Mouse (Mus musculus): ENCODE data around the gene Abraxas1. TPM values are rescaled to one million over a fixed set of nuclear protein-coding genes. Genes with fewer than 3 reads are reported as not detected.

Abraxas1 gene
- polyA plus RNA-seq, 1 experiment from 2014 or later = 17.2 TPM

DNA sequence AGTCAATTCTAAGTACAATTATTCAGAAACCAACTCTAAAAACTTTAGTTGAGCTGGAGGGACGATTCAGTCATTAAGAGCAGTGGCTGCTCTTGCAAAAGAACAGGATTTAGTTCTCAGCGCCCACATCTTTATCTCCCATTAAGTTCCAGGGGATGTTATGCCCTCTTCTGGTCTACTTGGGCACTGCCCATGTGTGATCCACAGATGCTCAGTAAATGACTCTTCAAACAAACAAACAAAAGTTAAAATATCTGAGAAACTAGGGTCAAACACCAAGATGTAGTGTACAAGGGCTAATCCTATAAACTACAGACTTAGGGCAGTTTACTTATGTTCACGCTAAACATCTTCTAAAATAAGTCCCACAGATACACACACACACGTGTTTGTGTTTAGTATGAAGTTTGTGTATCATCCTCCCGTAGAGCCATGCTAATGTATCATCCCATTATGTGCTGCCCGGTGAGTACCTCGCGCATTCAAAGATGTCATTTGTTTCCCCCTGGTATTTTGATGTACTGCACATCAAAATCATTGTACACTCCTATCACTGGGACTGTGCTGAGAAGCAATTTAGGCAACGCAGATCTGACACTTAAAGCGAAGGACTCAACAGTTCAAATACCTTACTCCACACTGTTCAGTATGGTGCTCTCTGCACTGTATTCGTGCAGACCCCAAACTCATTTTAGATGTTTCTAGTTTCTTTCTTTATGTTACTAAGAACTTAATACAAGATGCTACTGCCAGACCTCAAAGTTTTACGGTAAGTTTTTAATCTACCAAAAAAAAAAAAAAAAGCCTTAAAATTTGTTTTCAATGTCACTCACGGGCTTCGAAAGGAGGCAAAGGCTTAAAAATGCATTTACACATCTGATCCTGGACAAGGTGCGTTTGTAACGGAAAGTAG is 941 bp downstream of the Abraxas1 start:
- no peak for DNase-seq (ENCODE audit: low spot score)

GRCm38 (mm10) chr5:100818341-100818740 is 2.4 kb downstream of the Abraxas1 start:
- no peak overlapping the region for H3K9ac ChIP-seq (ENCODE audit: low read depth, low read length)
- 0 out of 2 replicates have a peak, but pooled peaks cover 17% of the 10 kb centered on the region for H3K36me3 ChIP-seq (ENCODE audit: control insufficient read depth, insufficient read depth, low read length)
- peaks cover 4% of the 10 kb centered on the region; the same call in 1 of the 2 replicates for H3K4me1 ChIP-seq (ENCODE audit: control insufficient read depth, insufficient read depth, low read length)
- H3K4me3 ChIP-seq (ENCODE audit: low read depth, low read length) = no peak overlapping the region
- no peaks in the 10 kb centered on the region for H3K9me3 ChIP-seq (ENCODE audit: control insufficient read depth, low read length)
- H3K27ac ChIP-seq (replicated peaks; ENCODE audit: low read depth, low read length) = no peak overlapping the region
- DNase-seq (ENCODE audit: low spot score) (no peak), ATAC-seq (ENCODE audit: low read depth) (no peak)
- H3K27me3 ChIP-seq (replicated peaks; ENCODE audit: control insufficient read depth, insufficient read depth, low read length) = no peaks in the 10 kb centered on the region
- 58% methylated on average over 4 of the region's 4 CpGs for WGBS
- no peak overlapping the region for H3K4me2 ChIP-seq (ENCODE audit: low read depth, low read length)

More for the DNA sequence above, 941 bp downstream of the Abraxas1 start:
- peaks cover 4% of the 10 kb centered on the region; the same call in 1 of the 2 replicates for H3K4me1 ChIP-seq (ENCODE audit: control insufficient read depth, insufficient read depth, low read length)
- no peaks in the 10 kb centered on the region for H3K27me3 ChIP-seq (replicated peaks; ENCODE audit: control insufficient read depth, insufficient read depth, low read length)
- peak overlapping the region; percentile 91 for H3K4me3 ChIP-seq (ENCODE audit: low read depth, low read length)
- ATAC-seq (ENCODE audit: low read depth) = no peak
- H3K9ac ChIP-seq (ENCODE audit: low read depth, low read length) = peak overlapping the region; percentile 98
- H3K4me2 ChIP-seq (ENCODE audit: low read depth, low read length) = peak overlapping the region; percentile 87
- H3K27ac ChIP-seq (replicated peaks; ENCODE audit: low read depth, low read length) = peak overlapping the region; percentile 86; the same call in 1 of the 2 replicates
- 25% methylated on average over 16 of the region's 16 CpGs for WGBS
- H3K9me3 ChIP-seq (ENCODE audit: control insufficient read depth, low read length) = no peaks in the 10 kb centered on the region
- 0 out of 2 replicates have a peak, but pooled peaks cover 13% of the 10 kb centered on the region for H3K36me3 ChIP-seq (ENCODE audit: control insufficient read depth, insufficient read depth, low read length)

DNA sequence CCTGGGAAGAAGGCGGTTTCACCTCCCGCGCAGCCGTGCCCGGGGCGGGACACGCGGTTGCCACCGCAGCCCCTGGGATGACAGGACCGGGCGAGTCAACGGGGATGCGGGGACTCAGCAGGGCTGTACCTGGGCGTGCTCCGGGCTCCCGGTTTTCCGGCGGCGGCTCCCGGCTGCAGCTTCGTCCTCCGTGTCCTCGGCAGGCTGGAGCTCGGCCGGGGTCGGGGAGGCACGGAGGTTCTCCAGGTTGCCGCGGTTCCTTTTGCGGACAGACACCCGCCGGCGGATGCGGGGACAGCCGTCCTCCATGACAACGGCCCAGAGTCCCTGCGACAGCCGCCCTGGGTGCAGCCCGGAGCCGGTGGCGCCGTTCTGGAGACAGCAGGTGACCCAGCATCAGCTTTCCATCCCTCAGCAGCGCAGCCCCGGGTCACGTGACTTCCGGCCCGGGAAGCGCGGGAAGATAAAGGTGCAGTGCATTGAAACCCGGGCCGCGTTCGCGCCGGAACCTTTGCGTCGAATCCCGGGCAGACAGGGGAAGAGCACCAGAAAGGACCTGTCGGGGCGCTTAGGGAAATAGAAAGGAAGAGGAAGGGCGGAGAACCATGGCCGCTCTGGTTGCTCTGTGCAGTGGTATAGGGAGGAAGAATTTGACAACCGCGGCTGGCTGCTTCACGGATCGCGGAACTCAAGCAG is 22.5 kb downstream of the Abraxas1 start, which contains the start of the genes Helq and Mrps18c:
Helq (minus strand) TSS at position 434 of the 696 bp plus-strand sequence.
Mrps18c (plus strand) TSS at position 463 of the 696 bp plus-strand sequence.
- WGBS = under 1% methylated on average over 43 of the region's 67 CpGs
- ATAC-seq (ENCODE audit: low read depth) = peak; percentile 98
- H3K36me3 ChIP-seq (ENCODE audit: control insufficient read depth, insufficient read depth, low read length) = peaks cover 42% of the 10 kb centered on the region

DNA sequence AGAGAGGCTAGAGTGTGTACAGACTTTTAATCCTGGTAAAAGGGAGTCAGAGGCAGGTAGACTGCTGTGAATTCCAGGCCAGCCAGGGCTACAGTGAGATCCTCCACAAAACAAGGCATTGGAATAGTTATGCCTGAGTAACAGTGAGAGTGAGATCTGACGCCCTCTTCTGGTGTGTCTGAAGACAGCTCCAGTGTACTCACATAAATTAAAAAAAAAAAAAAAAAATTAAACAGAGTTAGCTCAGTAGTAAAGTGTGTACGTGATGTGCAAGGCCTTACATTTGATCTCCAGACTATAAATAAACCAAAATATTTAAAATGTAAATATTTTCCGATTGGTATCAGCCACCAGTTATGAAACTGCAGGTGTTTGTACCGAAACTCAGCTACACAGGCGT is 26.7 kb downstream of the Abraxas1 start:
- Histone ChIP-seq H3K4me1 (ENCODE audit: control insufficient read depth, insufficient read depth, low read length) (peaks cover 7% of the 10 kb centered on the region; the same call in 1 of the 2 replicates), H3K9ac (ENCODE audit: low read depth, low read length) (no peak overlapping the region), H3K36me3 (ENCODE audit: control insufficient read depth, insufficient read depth, low read length) (peaks cover 58% of the 10 kb centered on the region), H3K4me3 (ENCODE audit: low read depth, low read length) (no peak overlapping the region), H3K4me2 (ENCODE audit: low read depth, low read length) (no peak overlapping the region), H3K9me3 (ENCODE audit: control insufficient read depth, low read length) (no peaks in the 10 kb centered on the region), H3K27ac (replicated peaks; ENCODE audit: low read depth, low read length) (no peak overlapping the region), H3K27me3 (replicated peaks; ENCODE audit: control insufficient read depth, insufficient read depth, low read length) (no peaks in the 10 kb centered on the region)
- no peak for ATAC-seq (ENCODE audit: low read depth)
- 83% methylated on average over 5 of the region's 5 CpGs for WGBS
- DNase-seq (ENCODE audit: low spot score) = no peak

More for the DNA sequence above, 22.5 kb downstream of the Abraxas1 start, which contains the start of the genes Helq and Mrps18c:
- Histone ChIP-seq H3K9me3 (ENCODE audit: control insufficient read depth, low read length) (no peaks in the 10 kb centered on the region), H3K4me1 (ENCODE audit: control insufficient read depth, insufficient read depth, low read length) (peaks cover 12% of the 10 kb centered on the region; the same call in 1 of the 2 replicates), H3K27ac (replicated peaks; ENCODE audit: low read depth, low read length) (no peak within 1 kb of the TSS), H3K4me2 (ENCODE audit: low read depth, low read length) (peak within 1 kb of the TSS; percentile 90), H3K27me3 (replicated peaks; ENCODE audit: control insufficient read depth, insufficient read depth, low read length) (no peaks in the 10 kb centered on the region), H3K4me3 (ENCODE audit: low read depth, low read length) (peak within 1 kb of the TSS; percentile 88), H3K9ac (ENCODE audit: low read depth, low read length) (peak within 1 kb of the TSS; percentile 79)
- peak; percentile 96 for DNase-seq (ENCODE audit: low spot score)

- Histone ChIP-seq H3K36me3 (ENCODE audit: control insufficient read depth, insufficient read depth, low read length) (peaks cover 76% of the 10 kb centered on the region), H3K4me2 (ENCODE audit: low read depth, low read length) (no peak overlapping the region), H3K4me1 (ENCODE audit: control insufficient read depth, insufficient read depth, low read length) (0 out of 2 replicates have a peak, but pooled peaks cover under 1% of the 10 kb centered on the region), H3K27me3 (replicated peaks; ENCODE audit: control insufficient read depth, insufficient read depth, low read length) (no peaks in the 10 kb centered on the region), H3K9ac (ENCODE audit: low read depth, low read length) (no peak overlapping the region), H3K4me3 (ENCODE audit: low read depth, low read length) (no peak overlapping the region), H3K27ac (replicated peaks; ENCODE audit: low read depth, low read length) (no peak overlapping the region), H3K9me3 (ENCODE audit: control insufficient read depth, low read length) (no peaks in the 10 kb centered on the region)
- DNase-seq (ENCODE audit: low spot score) (no peak), ATAC-seq (ENCODE audit: low read depth) (no peak)
- 86% methylated on average over 7 of the region's 7 CpGs for whole genome bisulfite sequencing
Measured at GRCm38 (mm10) chr5:100792261-100792660, 28.5 kb downstream of the Abraxas1 start.

- Histone ChIP-seq H3K4me3 (ENCODE audit: low read depth, low read length) (no peak overlapping the region), H3K36me3 (ENCODE audit: control insufficient read depth, insufficient read depth, low read length) (peaks cover 84% of the 10 kb centered on the region), H3K4me1 (ENCODE audit: control insufficient read depth, insufficient read depth, low read length) (no peaks in the 10 kb centered on the region), H3K9ac (ENCODE audit: low read depth, low read length) (no peak overlapping the region), H3K27me3 (replicated peaks; ENCODE audit: control insufficient read depth, insufficient read depth, low read length) (no peaks in the 10 kb centered on the region), H3K4me2 (ENCODE audit: low read depth, low read length) (no peak overlapping the region), H3K9me3 (ENCODE audit: control insufficient read depth, low read length) (no peaks in the 10 kb centered on the region), H3K27ac (replicated peaks; ENCODE audit: low read depth, low read length) (no peak overlapping the region)
- ATAC-seq (ENCODE audit: low read depth) (no peak), DNase-seq (ENCODE audit: low spot score) (no peak)
- 94% methylated on average over 9 of the region's 9 CpGs for WGBS
Measured at GRCm38 (mm10) chr5:100787527-100787926, 33.2 kb downstream of the Abraxas1 start.

GRCm38 (mm10) chr5:100779002-100779401 is 41.8 kb downstream of the Abraxas1 start:
- DNase-seq (ENCODE audit: low spot score) (no peak), ATAC-seq (ENCODE audit: low read depth) (no peak)
- H3K9me3 ChIP-seq (ENCODE audit: control insufficient read depth, low read length) = no peaks in the 10 kb centered on the region
- H3K27me3 ChIP-seq (replicated peaks; ENCODE audit: control insufficient read depth, insufficient read depth, low read length) = no peaks in the 10 kb centered on the region
- no peak overlapping the region for H3K27ac ChIP-seq (replicated peaks; ENCODE audit: low read depth, low read length)
- H3K4me3 ChIP-seq (ENCODE audit: low read depth, low read length) = no peak overlapping the region
- H3K4me1 ChIP-seq (ENCODE audit: control insufficient read depth, insufficient read depth, low read length) = no peaks in the 10 kb centered on the region
- 96% methylated on average over 13 of the region's 13 CpGs for WGBS
- H3K9ac ChIP-seq (ENCODE audit: low read depth, low read length) = no peak overlapping the region
- no peak overlapping the region for H3K4me2 ChIP-seq (ENCODE audit: low read depth, low read length)
- peaks cover 78% of the 10 kb centered on the region for H3K36me3 ChIP-seq (ENCODE audit: control insufficient read depth, insufficient read depth, low read length)

- Histone ChIP-seq H3K27ac (replicated peaks; ENCODE audit: low read depth, low read length) (no peak overlapping the region), H3K36me3 (ENCODE audit: control insufficient read depth, insufficient read depth, low read length) (peaks cover 79% of the 10 kb centered on the region), H3K27me3 (replicated peaks; ENCODE audit: control insufficient read depth, insufficient read depth, low read length) (no peaks in the 10 kb centered on the region), H3K4me3 (ENCODE audit: low read depth, low read length) (no peak overlapping the region), H3K4me1 (ENCODE audit: control insufficient read depth, insufficient read depth, low read length) (no peaks in the 10 kb centered on the region), H3K9ac (ENCODE audit: low read depth, low read length) (no peak overlapping the region), H3K9me3 (ENCODE audit: control insufficient read depth, low read length) (no peaks in the 10 kb centered on the region), H3K4me2 (ENCODE audit: low read depth, low read length) (no peak overlapping the region)
- DNase-seq (ENCODE audit: low spot score) (no peak), ATAC-seq (ENCODE audit: low read depth) (no peak)
- 92% methylated on average over 5 of the region's 5 CpGs for WGBS
Measured at GRCm38 (mm10) chr5:100776900-100777299, 43.9 kb downstream of the Abraxas1 start.

Data from embryonic facial prominence, embryonic 14.5 days (tissue).